Mouse (Mus musculus) T-cell, adult 2 months (primary cell): ENCODE results near the gene Glmp.
"Not testable (repeated sequence)": the region's sequence is repeated elsewhere in the genome, so short reads cannot be mapped to it uniquely, and the experiment has no call there.

ENCODE experiments used
- DNase-seq: peaks from one replicate; pipeline ENCODE4 v3.0.0; 2022; ENCODE audit warnings: low spot score

The Glmp gene

DNA sequence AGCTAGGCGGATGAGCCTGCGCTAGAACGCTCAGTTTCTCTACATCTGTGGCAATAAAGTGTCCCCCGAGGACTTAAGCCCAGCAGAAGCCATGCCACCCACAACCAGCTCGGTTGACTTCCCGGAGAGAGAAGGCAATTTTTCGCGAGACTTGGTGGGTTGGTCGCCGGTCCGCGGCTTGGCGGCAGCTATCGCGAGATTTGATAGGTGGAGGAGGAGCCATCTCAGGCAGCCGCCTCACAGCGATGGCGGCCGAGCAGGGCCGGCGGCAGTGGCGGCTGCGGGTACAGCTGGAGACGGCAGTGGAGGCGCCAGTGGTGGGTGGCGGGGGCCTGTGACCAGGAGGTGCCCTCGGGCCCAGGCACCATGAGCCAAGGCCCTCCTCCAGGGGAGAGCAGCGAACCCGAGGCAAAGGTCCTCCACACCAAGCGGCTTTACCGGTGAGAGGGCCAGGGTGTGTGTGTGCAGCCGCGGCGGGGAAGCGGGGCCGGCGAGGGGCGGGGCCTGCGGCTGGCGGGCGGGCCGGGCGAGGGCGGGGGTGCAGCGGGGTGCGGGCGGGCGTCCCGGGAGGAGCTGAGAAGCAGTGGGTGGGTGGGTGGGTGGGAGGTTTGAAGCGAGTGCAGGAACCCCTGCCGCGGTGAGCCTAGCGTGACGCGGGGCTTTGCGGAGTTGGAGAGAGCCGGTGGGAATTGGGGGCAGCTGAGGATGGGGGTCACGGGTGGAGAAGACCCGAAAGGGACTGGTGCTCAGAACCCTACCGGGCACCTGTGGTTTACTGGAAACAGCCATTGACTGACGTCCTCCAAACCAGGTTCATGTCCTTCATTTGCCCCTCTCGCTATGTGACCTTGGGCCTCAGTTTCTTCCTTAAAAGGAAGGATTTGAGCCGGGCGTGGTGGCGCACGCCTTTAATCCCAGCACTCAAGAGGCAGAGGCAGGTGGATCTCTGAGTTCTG is 11.5 kb downstream of the Glmp start, which contains the start of the genes Tmem79 and Smg5:
Tmem79 (minus strand) TSS at position 91 of the 956 bp plus-strand sequence.
Smg5 (plus strand) TSS at position 203 of the 956 bp plus-strand sequence.
- peak; percentile 97 for DNase-seq

DNA sequence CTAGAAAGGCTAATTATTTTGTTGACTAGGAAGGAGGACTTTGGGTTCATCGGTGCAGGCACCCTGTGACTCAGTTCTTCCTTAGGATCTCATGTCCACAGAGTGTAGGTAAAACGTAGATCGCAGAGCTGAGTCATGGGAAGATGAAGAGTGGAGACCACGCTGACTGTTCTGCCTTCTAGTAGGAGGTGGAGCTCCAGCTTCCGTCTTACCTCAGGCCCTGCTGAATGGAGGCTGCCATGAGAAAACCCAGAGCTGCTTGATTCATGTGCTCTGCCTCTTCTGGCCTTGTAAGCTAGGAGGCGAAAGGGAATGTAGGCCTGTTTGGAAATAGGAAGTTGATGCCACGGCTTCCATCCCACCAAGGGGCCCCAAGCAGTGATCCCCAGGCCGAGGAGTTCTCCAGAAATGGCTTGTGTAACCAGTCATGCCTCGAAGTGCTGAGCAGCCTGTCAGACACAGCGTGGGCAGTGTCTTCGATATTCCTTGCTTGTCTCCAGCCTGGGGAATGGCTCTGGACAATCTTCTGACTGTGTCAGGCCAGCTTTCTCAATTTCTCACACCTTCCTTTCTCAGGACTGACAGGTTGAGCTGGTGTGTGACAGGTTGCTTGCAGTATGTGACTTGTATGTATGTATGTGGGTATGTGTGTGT is 12.7 kb downstream of the Glmp start:
- DNase-seq = peak; percentile 20

DNA sequence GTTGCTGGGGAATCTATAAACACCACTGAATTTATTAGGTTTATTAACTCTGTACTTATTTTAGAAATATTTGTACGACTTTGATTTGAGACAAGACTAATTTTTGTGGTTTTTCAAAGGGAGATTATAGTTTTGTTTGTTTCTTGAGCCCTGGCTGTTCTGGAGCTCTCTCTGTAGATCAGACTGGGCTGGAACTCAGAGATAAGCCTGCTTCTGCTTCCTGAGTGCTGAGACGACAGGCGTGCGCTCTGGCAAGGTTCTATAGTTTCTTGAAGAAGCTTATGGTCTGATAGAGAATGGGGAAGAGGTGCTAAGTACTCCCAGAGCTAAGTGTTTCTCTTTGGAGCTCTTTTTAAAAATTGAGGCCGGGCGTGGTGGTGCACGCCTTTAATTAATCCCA is 13.5 kb downstream of the Glmp start:
- no peak for DNase-seq

DNA sequence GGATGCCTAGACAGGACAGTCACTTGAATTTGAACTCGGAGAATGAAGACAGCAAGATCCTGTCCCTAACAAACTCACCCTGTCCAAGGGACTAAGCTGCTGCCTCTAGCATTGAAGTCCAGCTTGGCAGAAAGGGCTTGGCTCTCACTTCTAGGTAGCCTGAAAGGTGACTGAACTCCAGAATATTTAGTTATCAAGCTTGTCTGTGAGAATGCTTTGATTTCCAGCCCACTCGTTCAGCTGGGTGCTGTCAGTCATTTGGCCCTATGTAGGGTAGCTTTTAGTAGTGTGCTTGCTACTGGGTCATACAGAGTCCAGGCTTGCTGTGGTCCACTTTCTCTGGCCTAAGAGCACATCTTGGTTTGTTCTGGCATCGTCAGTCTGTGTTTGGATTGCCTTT is 14.2 kb downstream of the Glmp start:
- DNase-seq = no peak

DNA sequence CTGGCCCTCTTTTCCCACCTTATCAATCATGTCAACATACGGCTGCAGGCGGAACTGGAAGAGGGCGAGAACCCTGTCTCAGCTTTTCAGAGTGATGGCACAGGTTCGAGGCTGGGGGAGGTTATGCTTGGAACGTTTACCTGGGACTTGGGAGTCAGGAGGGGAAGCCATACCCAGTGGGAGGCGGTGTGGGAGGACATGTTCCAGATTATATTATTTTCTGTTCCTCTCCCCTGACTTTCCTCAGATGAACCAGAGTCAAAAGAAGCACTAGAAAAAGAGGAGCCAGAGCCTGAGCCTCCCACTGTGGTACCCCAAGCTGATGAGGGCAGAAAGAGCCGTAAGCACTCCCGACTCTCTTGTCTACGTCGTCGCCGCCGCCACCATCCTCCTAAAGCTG is 25.9 kb downstream of the Glmp start:
- DNase-seq = no peak

DNA sequence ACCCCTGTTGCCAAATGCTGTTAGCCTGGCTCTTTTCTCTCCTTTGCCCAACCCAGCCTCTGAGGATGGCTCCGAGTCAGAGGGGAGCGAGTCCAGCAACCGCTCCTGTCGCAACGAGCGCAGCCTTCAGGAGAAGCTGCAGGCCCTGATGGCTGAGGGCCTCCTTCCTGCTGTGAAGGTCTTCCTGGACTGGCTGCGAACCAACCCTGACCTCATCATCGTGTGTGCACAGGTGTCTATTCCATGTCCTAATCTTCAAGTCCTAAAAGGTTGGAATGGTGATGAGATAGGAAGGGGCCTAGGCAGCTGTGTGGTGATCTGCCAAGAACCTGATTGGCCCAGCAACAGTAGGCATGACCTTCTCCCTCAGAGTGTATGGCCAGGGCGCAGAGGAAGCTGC is 28.1 kb downstream of the Glmp start:
- no peak for DNase-seq

DNA sequence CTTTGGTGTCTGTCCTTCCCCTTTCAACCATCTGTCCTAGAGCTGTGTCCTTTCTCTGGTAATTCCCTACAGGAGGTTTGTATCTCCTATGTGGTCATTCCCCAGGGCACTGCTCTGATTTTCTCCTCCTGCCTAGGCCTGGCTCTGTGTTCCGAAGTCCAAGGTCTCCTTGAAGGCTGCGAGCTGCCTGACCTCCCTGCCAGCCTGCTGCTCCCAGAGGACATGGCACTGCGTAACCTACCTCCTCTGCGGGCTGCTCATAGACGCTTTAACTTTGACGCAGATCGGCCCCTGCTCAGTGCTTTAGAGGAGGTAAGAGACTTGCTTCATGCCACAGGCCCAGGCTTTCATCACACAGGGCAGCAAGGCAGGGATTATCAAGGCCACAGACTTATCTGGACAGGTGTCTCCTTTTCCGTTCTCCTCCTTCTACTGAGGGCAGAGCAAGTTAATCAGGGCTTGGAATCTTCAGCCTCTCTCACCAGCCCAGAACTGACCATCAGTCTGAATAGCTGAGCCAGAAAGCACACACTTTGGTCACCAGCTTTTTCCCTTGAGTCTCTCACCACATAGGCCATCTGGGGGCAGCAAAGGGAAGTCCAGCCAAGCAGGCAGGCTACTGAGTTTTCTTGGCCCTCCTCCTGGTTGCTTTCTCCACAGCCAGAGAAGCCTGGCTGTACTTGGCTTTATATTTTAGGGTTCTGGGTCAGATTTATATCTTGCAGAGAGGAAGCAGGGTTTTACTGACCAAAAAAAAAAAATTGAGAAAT is 29.8 kb downstream of the Glmp start:
- no peak for DNase-seq

DNA sequence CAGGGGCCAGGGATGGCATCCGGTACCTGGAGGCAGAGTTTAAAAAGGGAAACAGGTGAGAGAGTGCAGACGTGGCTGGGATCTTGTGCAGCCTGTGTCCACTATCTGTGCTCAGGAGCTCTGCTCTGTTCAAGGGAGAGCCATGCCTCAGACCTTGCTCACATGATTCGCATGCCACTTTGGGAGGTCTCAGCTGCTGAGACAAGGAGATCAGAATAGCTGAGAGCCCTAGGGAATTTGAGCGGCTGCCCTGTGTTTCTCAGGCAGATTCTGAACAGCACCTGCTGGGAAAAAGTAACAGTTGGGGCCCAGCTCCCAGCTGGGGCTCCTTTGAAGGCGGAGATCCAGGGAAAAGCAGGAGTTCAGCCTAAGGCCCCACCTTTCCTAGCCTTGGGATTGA is 34.8 kb downstream of the Glmp start:
- DNase-seq = no peak

DNA sequence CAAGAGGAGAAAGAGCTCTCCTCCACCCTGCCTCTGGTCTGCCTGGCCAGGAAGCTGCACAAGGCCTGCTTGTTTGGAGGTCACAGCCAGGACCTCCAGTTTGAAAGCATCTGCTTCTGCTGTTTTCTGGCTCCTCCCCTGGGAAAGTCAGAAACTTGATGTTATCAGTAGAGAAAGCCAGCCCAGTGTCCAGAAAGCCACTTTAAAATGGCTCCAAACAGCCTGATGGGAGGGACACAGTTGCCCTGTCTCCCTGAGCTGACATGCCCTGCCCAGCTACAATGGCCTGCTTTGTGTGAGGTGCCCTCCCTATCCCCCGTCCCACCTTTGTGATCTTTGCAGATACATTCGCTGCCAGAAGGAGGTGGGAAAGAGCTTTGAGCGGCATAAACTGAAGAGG is 35.2 kb downstream of the Glmp start:
- no peak for DNase-seq

DNA sequence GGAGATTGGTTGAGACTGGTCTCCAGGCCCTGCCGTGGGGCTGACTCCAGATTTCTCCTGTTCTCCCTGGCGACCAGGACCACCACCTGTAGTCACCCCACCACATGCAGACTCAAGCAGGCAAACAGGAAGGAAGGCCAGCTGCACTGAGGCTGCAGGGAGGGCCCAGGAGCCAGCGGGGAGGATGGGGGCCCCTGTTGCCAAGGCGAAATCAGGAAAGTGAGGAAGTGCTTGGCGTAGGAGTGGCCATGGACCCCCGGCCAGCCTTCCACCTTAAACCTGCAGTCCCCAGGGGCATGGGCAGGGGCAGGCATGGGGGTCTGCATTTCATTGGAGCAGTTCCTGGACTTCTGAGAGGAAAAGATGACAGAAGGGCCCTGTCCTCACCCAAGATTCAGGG is 36.3 kb downstream of the Glmp start:
- DNase-seq = no peak

DNA sequence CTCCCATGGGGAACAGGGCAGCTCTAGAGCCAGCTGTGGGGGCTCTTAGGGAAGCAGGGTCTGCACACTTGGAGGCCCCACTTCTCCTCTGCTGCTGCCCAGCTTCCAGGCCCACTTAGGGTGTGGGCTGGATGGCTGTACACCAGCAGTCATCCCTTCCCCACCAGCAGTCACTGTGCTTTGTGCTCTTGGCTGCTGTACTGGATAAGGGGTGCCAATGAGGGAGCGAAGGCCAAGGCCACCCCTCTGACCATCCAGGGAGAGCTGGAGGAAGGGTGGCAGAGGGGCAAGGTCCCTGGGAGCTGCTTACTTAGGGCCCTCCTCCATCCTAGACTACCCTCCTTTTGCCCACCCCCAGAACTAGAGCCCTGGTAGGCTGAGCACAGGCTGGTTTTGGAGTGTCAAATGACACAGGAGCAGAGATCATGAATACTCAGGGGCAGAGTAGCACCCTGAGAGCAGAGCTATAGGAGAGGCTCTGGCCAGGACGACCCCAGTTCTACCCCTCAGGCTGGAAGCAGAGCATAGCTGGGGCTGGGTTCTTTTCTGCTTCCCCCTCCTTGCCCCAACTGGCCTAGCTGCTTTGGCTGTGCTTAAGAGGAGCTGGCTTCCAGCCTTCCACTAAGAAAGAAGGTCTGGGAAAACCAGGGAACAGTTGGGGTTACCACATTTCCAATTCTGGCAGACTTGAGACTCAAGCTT is 36.9 kb downstream of the Glmp start:
- DNase-seq = no peak

DNA sequence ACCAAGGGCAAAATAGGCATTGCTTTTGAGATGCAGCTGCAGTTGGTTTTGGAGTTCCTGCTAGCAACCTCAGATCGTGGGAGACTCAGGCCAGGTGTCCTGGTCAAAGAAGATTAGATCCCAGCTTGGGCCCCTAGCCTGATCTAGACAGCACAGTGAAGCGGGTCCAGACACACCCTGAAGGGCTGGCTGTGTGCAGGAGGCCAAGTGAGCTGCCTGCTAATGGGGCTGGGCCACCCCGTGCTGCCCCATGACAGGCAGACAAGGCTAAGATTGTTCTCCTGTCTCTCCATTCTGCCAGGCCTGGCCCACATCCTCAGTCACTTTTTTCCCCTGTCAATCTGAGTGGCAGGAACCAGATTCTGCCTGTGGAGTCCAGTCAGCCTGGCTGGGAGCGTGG is 38.9 kb downstream of the Glmp start:
- DNase-seq = no peak

DNA sequence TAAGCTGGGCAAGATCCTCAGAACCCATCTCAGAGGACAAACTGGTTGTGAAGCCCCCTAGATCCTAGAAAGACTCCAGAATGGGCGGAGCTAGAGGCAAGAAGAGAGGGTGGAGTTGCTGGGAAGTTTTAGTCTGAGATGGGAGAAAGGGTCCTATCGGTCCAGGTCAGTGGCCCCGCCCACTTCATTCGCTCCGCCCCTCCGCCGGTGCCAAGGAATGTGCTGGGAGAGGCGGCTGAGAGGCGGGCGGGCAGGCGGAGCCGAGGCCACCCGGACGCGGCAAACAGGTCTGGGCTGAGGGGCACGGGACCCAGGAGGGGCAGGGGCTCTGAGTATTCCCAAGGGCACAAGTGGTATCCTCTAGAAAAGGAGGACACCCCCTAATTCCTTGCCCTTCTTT is 39.5 kb downstream of the Glmp start, which contains the start of gene Paqr6:
Paqr6 (plus strand) TSS at position 248 of the 400 bp plus-strand sequence.
- DNase-seq = no peak

DNA sequence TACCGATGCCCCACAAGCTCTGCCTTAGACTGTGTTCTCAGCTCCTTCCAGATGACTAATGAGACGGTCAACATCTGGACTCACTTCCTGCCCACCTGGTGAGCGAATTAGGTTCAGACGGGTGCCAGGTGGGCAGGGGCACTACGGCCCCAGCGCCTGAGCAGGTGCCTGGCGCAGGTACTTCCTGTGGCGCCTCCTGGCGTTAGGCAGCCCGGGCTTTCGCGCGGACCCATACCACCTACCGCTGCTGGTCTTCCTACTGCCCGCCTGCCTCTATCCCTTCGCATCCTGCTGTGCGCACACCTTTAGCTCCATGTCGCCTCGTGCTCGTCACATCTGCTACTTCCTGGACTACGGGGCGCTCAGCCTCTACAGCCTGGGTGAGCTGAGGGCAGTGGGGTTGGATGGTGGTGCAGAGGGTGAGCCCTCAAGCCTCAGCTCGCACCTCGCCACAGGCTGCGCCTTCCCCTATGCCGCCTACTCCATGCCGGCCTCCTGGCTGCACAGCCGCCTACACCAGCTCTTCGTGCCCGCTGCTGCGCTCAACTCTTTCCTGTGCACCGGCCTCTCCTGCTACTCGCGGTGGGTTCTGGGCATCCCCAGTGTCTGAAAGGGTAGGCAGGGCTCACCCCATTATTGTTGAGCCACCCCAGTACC is 41.0 kb downstream of the Glmp start:
- DNase-seq = no peak

DNA sequence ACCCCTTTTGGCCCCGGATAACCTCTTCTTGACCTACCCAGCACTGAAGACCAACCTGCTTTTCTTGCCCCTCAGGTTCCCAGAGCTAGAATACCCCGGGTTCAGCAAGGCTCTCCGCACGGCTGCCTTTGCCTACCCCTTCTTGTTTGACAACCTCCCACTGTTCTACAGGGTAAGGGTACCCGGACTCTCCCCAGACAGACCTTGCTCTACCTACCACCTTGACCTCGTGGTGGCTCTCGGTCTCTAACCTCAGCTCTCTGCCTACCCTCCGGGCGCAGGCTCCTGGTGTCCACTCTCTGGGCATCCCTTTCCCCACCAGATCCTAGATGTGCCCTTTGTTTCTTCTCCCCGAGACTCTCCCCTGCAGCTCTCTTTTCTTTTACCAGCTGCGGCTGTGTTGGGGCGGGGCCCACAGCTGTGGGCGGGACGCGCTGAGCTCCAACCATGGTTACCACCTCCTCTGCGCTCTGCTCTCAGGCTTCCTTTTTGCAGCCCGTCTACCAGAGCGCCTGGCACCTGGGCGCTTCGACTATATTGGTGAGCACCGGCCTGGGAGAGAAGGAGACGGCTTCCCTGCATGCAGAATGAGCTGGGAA is 42.1 kb downstream of the Glmp start:
- peak; percentile 64 for DNase-seq

DNA sequence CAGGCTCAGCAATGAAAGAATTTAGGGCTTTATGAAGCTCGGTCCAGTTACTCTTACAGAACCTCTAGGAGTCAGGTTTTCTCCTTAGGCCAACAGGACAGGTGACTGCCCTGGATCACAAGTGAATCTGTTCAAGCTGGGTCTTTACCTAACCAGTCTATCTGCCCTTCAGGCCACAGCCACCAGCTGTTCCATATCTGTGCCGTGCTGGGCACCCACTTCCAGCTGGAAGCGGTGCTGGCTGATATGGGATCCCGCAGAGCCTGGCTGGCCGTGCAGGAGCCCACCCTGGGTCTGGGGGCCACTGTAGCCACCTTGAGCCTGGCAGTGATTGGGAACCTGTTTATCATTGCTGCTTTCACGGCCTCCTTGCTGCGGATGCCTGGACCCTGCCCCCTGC is 42.7 kb downstream of the Glmp start:
- not testable (repeated sequence) for DNase-seq

DNA sequence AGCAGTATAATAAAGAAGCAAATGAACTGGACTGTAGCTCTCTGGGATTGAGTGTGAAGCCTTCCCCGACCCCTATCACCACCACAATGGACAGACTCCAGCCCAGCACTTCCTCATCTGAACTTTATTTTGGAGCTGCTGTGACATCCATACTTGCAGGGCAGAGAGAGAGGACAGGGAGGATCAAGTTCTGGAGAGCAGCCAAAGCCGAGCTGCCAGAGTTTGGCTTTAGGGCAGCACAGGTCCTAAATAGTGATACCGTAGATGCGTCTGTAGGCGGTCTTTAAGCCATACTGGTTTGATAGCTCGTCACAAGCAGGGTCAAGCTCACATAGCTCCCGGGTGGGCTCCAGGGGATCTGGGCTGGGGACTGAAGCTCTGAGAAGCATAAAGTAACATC is 43.7 kb downstream of the Glmp start:
- not testable (repeated sequence) for DNase-seq

DNA sequence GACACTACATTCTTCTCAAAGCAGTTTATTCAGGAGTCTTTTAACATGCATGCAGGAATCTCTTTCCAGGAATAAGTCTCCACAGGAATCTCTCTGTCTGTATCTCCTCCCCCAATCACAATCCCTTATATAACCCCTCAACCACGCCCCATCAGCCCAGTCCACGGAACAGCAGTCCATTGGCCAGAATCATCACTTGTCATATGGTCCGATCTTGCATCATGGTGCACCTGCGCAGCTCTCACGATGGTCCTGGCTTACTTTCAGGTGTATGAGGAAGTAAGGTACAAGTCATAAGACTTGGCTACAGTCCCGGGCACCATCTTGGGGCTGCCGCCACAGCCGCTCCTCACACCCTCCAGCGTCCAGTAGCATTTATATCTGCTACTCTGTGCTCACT is 47.8 kb downstream of the Glmp start, which contains the start of gene Bglap3:
Bglap3 (minus strand) TSS at position 101 of the 400 bp plus-strand sequence.
- not testable (repeated sequence) for DNase-seq

DNA sequence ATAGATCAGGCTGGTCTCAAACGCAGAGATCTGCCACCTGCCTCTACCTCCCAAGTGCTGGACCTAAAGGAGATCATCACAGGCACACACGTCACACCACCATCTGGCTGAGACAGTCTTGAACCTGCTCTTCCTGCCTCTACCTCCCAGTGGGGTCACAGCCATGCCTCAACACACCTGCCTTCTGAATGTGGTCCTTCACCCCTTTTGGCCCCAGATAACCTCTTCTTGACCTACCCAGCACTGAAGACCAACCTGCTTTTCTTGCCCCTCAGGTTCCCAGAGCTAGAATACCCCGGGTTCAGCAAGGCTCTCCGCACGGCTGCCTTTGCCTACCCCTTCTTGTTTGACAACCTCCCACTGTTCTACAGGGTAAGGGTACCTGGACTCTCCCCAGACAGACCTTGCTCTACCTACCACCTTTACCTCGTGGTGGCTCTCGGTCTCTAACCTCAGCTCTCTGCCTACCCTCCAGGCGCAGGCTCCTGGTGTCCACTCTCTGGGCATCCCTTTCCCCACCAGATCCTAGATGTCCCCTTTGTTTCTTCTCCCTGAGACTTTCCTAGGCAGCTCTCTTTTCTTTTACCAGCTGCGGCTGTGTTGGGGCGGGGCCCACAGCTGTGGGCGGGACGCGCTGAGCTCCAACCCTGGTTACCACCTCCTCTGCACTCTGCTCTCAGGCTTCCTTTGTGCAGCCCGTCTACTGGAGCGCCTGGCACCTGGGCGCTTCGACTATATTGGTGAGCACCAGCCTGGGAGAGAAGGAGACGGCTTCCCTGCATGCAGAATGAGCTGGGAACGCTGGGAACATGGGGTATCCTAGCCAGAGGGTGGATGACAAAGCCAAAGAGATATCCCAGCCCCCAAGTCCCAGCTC is 51.2 kb downstream of the Glmp start:
- peak; percentile 25 for DNase-seq

DNA sequence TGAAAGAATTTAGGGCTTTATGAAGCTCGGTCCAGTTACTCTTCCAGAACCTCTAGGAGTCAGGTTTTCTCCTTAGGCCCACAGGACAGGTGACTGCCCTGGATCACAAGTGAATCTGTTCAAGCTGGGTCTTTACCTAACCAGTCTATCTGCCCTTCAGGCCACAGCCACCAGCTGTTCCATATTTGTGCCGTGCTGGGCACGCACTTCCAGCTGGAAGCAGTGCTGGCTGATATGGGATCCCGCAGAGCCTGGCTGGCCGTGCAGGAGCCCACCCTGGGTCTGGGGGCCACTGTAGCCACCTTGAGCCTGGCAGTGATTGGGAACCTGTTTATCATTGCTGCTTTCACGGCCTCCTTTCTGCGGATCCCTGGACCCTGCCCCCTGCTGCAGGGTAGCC is 51.8 kb downstream of the Glmp start:
- not testable (repeated sequence) for DNase-seq
